Mouse (Mus musculus): ENCODE measurements at regions not wholly inside any gene's neighbourhood (a gene's known extent, or its start where the extent isn't known, plus 50 kb on each side); places are given as distances from the start of the nearest gene placed in this dataset.

- WGBS (ENCODE audit: insufficient replicate concordance) = 65% methylated on average over 9 of the region's 9 CpGs
- TF ChIP-seq CTCF (IDR thresholded peaks at IDR 0.05; ENCODE audit: low read depth) (no peak), EP300 (IDR thresholded peaks at IDR 0.05; ENCODE audit: low read depth) (no peak)
- no peaks in the 10 kb centered on the region for H3K36me3 ChIP-seq (replicated peaks; ENCODE audit: control insufficient read depth, insufficient read depth, low read depth)
- H3K4me2 ChIP-seq (ENCODE audit: low read depth) = no peak overlapping the region
- ATAC-seq (ENCODE audit: insufficient read depth) (no peak), DNase-seq (ENCODE audit: low read depth in 3 of 3, low spot score in 3 of 3) (no peak)
- no peaks in the 10 kb centered on the region for H3K27me3 ChIP-seq (ENCODE audit: control insufficient read depth, insufficient read depth, low read length)
- no peak overlapping the region for H3K9ac ChIP-seq (replicated peaks)
- H3K27ac ChIP-seq = no peak overlapping the region
- H3K9me3 ChIP-seq (ENCODE audit: control insufficient read depth, low read length) = no peaks in the 10 kb centered on the region
- no peaks in the 10 kb centered on the region for H3K4me1 ChIP-seq (replicated peaks; ENCODE audit: control insufficient read depth in 2 of 2, insufficient read depth in 2 of 2, low read length in 1 of 2)
- H3K4me3 ChIP-seq (ENCODE audit: insufficient read depth in 1 of 2, low read depth in 2 of 2, low read length in 2 of 2) = no peak overlapping the region
These were observed 134.0 kb downstream of the Rplp1 start for GRCm38 (mm10) chr9:61780186-61780939.

DNA sequence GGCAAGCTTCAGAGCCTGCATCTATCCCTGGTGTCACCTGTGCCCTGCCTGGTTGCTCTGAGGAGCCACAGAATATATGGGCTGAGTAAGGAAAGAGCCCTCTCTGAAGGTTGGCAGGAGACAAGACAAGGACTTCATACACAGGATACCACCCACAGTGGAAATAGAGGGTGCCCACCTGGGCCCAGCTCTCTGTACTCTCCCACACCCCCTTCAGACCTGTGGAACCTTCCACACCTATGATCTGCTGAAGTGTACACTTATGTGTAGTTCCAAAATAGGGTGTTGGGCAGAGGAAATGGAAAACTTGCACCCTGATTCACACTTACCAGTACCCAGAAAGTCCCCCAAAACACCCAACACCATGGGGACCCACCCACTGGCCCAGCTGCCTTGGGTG is 135.2 kb downstream of the Rplp1 start:
- Histone ChIP-seq H3K27me3 (ENCODE audit: control insufficient read depth, insufficient read depth, low read length) (no peaks in the 10 kb centered on the region), H3K4me2 (ENCODE audit: low read depth) (no peak overlapping the region), H3K4me1 (replicated peaks; ENCODE audit: control insufficient read depth in 2 of 2, insufficient read depth in 2 of 2, low read length in 1 of 2) (no peaks in the 10 kb centered on the region), H3K9ac (replicated peaks) (no peak overlapping the region), H3K36me3 (replicated peaks; ENCODE audit: control insufficient read depth, insufficient read depth, low read depth) (no peaks in the 10 kb centered on the region), H3K4me3 (ENCODE audit: insufficient read depth in 1 of 2, low read depth in 2 of 2, low read length in 2 of 2) (no peak overlapping the region), H3K27ac (no peak overlapping the region), H3K9me3 (ENCODE audit: control insufficient read depth, low read length) (no peaks in the 10 kb centered on the region)
- ATAC-seq (ENCODE audit: insufficient read depth) (no peak), DNase-seq (ENCODE audit: low read depth in 3 of 3, low spot score in 3 of 3) (no peak)
- TF ChIP-seq CTCF (IDR thresholded peaks at IDR 0.05; ENCODE audit: low read depth) (no peak), EP300 (IDR thresholded peaks at IDR 0.05; ENCODE audit: low read depth) (no peak)

DNA sequence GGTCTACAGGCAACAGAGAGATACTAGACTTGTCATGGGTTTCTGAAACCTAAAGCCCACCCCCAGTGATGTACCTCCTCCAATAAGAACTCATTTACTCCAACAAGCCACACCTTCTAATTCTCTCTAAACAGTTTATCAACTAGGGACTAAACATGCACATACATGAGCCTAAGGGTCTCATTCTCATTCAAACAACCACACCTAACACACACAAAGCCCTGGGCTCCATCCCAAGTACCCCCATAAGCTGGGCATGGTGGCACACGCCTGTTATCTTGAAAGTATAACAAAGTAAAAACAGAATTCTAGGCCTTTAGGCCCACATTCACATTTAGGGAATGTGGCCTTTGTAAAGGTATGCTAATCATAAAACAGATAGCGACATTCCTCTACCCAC is 137.9 kb downstream of the Rplp1 start:
- Histone ChIP-seq H3K36me3 (replicated peaks; ENCODE audit: control insufficient read depth, insufficient read depth, low read depth) (no peaks in the 10 kb centered on the region), H3K27ac (no peak overlapping the region), H3K9ac (replicated peaks) (no peak overlapping the region), H3K27me3 (ENCODE audit: control insufficient read depth, insufficient read depth, low read length) (no peaks in the 10 kb centered on the region), H3K4me2 (ENCODE audit: low read depth) (no peak overlapping the region), H3K9me3 (ENCODE audit: control insufficient read depth, low read length) (no peaks in the 10 kb centered on the region), H3K4me3 (ENCODE audit: insufficient read depth in 1 of 2, low read depth in 2 of 2, low read length in 2 of 2) (no peak overlapping the region), H3K4me1 (replicated peaks; ENCODE audit: control insufficient read depth in 2 of 2, insufficient read depth in 2 of 2, low read length in 1 of 2) (no peaks in the 10 kb centered on the region)
- DNase-seq (ENCODE audit: low read depth in 3 of 3, low spot score in 3 of 3) (no peak), ATAC-seq (ENCODE audit: insufficient read depth) (no peak)
- WGBS (ENCODE audit: insufficient replicate concordance) = 60% methylated on average over 2 of the region's 2 CpGs
- TF ChIP-seq EP300 (IDR thresholded peaks at IDR 0.05; ENCODE audit: low read depth) (no peak), CTCF (IDR thresholded peaks at IDR 0.05; ENCODE audit: low read depth) (no peak)

GRCm38 (mm10) chr9:61770207-61770955 is 144.0 kb downstream of the Rplp1 start:
- no peak for TF ChIP-seq EP300 (IDR thresholded peaks at IDR 0.05; ENCODE audit: low read depth)
- no peak for TF ChIP-seq CTCF (IDR thresholded peaks at IDR 0.05; ENCODE audit: low read depth)
- DNase-seq (ENCODE audit: low read depth in 3 of 3, low spot score in 3 of 3) (no peak), ATAC-seq (ENCODE audit: insufficient read depth) (no peak)
- Histone ChIP-seq H3K27me3 (ENCODE audit: control insufficient read depth, insufficient read depth, low read length) (no peaks in the 10 kb centered on the region), H3K9me3 (ENCODE audit: control insufficient read depth, low read length) (no peaks in the 10 kb centered on the region), H3K36me3 (replicated peaks; ENCODE audit: control insufficient read depth, insufficient read depth, low read depth) (no peaks in the 10 kb centered on the region), H3K27ac (no peak overlapping the region), H3K4me3 (ENCODE audit: insufficient read depth in 1 of 2, low read depth in 2 of 2, low read length in 2 of 2) (no peak overlapping the region), H3K4me1 (replicated peaks; ENCODE audit: control insufficient read depth in 2 of 2, insufficient read depth in 2 of 2, low read length in 1 of 2) (no peaks in the 10 kb centered on the region), H3K4me2 (ENCODE audit: low read depth) (no peak overlapping the region), H3K9ac (replicated peaks) (no peak overlapping the region)
- 62% methylated on average over 17 of the region's 17 CpGs for WGBS (ENCODE audit: insufficient replicate concordance)

DNA sequence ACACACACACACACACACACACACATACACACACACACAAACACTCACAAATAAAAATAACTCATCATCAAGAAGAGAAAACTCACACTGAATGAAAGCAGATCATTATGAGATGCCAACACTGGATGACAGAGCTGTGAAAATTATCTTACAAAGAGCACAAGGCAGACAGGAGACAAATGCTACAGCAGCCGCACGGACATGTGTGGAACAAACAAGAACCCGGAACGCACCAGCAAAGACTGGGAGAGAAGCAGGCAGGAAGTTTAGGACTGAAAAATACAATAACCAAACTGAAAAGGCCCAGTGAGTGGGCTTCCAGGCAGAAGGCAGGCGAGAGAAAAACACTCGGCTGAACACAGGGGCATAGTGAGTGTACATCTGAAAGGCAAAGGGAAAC is 148.2 kb downstream of the Rplp1 start:
- no peaks in the 10 kb centered on the region for H3K27me3 ChIP-seq (ENCODE audit: control insufficient read depth, insufficient read depth, low read length)
- H3K4me2 ChIP-seq (ENCODE audit: low read depth) = no peak overlapping the region
- H3K4me1 ChIP-seq (replicated peaks; ENCODE audit: control insufficient read depth in 2 of 2, insufficient read depth in 2 of 2, low read length in 1 of 2) = no peaks in the 10 kb centered on the region
- no peak overlapping the region for H3K4me3 ChIP-seq (ENCODE audit: insufficient read depth in 1 of 2, low read depth in 2 of 2, low read length in 2 of 2)
- ATAC-seq (ENCODE audit: insufficient read depth) (no peak), DNase-seq (ENCODE audit: low read depth in 3 of 3, low spot score in 3 of 3) (no peak)
- no peaks in the 10 kb centered on the region for H3K36me3 ChIP-seq (replicated peaks; ENCODE audit: control insufficient read depth, insufficient read depth, low read depth)
- no peak overlapping the region for H3K27ac ChIP-seq
- 72% methylated on average over 6 of the region's 6 CpGs for WGBS (ENCODE audit: insufficient replicate concordance)
- H3K9ac ChIP-seq (replicated peaks) = no peak overlapping the region
- H3K9me3 ChIP-seq (ENCODE audit: control insufficient read depth, low read length) = no peaks in the 10 kb centered on the region
- TF ChIP-seq CTCF (IDR thresholded peaks at IDR 0.05; ENCODE audit: low read depth) (no peak), EP300 (IDR thresholded peaks at IDR 0.05; ENCODE audit: low read depth) (no peak)
